Mouse (Mus musculus) embryo, embryonic 10.5 days (tissue): ENCODE results near the gene Ptprj.
A peak's percentile ranks its signal among the peaks of the same experiment; 100 is the strongest.

Experiments used
- DNase-seq: peaks from one replicate; pipeline ENCODE4 v3.0.0-alpha.2; 2015; ENCODE audit warnings: low spot score

The Ptprj gene

GRCm38 (mm10) chr2:90580236-90581005, at the start of gene Ptprj:
Ptprj (minus strand) TSS chr2:90580647.
- DNase-seq, result peak; percentile 76

DNA sequence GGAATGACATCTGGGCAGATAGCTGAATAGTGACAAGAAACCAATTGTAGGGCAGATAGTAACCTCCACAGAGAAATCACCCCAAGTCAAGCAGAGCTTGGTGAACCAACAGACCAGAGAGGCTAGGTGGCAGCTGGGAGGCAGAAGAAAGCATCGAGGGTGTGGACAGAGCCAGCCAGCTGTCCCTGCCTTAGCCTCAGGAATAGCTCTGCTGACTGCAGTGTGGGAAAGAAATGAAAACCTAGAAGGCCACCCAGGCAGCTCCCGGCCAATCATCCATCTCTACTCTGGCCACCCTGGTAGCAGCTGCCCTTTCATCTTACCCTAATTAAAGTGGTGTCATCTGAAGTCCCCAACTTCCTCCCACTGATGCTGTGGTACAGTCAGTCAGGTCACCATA, 49.1 kb upstream of the Ptprj start:
- no peak for DNase-seq

DNA sequence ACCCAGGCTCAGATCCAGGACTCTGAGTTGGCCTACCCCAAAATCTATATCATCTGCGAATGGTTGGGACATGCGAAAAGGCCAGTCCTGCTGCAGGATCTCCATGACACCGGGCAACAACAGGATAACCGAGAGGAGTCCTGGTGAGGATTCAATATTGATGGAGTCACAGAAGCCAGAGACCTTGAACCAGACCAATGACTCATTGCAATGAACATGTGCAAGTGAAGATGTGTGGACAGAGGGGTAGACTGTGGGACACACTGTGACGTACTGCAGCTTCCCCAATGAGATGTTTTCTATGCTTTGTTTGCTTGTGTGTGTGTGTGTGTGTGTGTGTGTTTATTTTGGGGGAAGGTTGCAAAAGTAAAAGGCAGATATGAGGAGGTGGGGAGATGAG, 47.8 kb upstream of the Ptprj start:
- DNase-seq, result no peak

- peak; percentile 83 for DNase-seq
Observed at GRCm38 (mm10) chr2:90624920-90625319, 44.5 kb upstream of the Ptprj start.

DNA sequence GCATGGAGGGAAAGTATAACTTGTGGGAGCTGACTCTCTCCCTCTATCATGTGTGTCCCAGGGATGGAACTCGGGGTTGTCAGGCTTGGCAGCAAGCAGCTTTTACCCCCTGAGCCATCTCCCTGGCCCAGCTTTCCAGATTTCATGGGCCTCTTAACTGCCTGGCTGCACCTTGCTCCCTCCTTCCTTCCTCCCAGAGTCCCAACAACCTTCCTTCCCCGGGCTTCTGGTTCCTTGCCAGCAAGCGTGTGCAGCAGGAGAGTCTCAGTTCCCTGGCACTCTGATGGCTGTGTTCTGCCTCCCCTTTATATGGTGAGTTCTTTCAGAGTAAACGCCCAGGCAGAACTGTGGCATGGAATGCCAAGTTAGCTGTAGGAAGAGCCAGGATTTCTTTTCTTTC, 43.9 kb upstream of the Ptprj start:
- DNase-seq, result no peak

- no peak for DNase-seq
Observed at GRCm38 (mm10) chr2:90620815-90621214, 40.4 kb upstream of the Ptprj start.

DNA sequence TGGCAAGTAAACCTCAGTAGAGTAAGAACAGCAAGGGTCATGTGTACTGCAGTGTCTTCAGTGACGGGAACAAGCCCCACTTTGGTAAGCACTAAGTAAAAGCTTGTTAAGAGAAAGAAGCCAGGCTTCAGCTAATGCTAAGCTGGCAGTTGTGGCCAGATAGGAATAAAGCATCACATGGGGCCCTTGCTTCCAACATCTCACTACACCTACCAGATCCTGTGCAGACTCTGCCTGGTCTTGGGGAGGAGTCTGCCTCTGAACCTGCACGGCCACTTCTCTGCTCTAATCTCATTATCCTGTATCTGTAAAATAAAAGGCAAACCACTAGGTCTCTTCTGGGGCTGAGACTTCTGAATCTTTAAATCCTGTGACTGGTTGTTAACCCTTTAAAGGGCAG, 39.2 kb upstream of the Ptprj start:
- DNase-seq, result no peak

DNA sequence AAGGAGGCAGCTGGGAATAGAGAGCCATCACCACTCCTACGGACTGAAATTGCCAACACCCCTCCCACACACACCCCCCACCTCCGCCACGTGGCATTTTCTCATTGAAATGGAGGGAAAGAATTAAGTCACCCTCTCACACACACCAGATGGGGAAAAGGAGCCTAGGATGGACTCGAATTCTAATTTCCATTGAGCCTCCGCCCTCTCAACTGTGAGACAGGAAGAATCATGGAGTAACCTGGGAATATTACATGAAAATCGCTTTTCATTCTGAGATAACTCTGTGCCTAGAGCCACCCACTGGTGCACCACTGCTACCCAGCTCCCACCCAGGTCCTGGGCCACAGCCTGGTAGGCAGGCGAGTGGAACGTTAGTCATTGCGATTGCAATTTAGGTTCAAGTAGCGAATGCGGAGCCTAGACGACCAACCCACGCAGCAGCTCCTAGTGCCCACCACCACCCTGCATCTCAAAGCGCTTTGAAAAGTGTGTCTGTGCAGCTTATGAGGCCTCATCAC, 34.3 kb upstream of the Ptprj start:
- no peak for DNase-seq

DNA sequence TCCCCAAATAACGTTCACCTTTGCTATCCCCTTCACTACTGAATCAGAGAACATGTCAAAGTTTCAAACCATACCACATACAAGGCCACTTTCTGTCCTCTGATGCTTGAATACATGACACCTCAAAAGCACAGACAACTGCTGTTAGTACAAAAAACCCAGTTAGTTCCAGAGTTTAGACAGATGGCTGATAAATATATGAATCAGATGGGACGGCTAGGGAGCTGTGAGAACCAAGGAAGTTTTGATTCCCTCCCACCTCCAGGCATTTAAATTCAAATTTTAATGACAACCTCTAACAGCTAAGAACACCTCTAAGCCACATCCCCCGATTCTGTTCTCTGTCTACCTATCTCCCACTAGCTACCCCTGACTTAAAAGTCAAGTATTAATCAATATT, 33.1 kb upstream of the Ptprj start:
- DNase-seq, result no peak

- no peak for DNase-seq
Observed at GRCm38 (mm10) chr2:90613006-90613405, 32.6 kb upstream of the Ptprj start.

GRCm38 (mm10) chr2:90611959-90612571, 31.6 kb upstream of the Ptprj start:
- DNase-seq, result no peak

DNA sequence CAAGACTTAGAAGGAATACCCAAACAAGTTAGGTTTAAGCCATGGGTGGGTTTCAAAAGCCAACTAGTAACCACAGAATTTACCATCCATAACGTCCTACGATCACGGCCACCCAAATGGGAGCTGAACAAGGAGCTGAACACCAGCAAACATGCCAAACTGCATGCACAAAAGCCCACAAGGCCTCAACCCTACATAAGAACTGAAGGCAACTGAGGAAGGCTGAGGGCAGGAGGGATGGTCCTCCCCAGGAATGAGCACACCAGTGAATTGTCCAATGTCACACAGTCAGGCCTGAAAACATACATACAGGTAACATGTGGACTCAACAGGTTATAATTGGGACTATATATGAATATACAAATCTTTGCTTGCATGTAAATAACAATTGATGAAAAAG, 20.6 kb upstream of the Ptprj start:
- no peak for DNase-seq

DNA sequence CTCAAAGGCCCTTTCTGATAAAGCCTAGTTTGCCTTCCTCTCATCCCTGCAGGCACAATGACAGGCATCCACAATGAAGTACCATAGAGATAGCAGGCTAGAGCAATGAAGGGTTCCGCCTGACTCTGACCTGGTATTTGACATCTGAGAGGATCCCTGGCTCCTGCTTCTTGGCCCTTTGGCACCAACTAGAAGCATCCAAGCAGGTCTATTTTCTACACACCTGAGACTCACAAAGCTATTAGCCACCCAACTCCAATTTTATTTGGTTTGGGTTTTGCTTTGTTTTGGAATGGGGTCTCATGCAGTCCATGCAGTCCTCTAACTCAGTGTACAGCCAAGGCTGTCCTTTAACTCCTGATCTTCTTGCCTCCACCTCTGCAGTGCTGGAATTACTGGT, 7.7 kb upstream of the Ptprj start:
- DNase-seq, result no peak

- DNase-seq, result no peak
Observed at GRCm38 (mm10) chr2:90584506-90584905, 4.1 kb upstream of the Ptprj start.

DNA sequence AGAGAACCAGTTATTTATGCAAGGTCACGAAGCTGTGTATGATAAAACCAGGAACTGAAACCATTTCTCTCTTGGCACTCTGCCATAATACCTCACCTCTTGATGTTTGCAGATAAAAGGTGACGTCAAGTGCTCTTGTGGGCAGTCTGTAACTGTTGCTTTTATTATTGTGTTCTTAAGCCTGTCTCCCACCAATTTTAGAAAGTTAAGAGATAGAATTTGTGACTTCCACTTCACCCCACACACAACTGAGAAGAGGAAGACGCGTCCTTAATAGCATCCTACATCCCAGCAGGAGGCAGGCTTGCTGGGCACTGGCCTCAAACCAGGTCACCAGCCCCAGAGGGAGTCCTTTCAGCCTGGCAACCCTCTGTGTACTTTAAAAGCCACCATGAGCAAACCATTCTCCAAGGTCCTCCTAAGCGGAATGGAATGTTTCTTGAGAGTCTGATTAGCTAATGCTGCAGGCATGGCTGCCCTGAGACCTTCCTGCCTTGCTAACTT, 3.2 kb upstream of the Ptprj start:
- DNase-seq, result no peak

DNA sequence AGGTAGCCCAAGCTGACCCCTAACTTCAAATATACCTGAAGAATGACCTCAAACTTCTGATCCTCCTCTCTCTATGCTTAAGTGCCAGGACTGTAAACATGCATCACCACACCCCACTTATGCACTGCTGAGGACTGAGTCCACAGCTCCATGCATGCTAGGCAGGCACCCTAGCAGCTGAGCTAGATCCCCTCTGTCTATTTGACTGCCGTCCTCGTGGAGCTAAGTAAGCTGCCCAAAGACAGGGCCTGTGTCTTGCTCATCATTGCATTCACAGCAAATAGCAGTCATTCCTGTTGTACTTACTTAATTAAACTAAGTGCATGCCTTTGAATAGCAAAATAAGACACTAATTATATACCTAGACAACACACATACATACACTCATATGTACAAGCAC, 2.4 kb upstream of the Ptprj start:
- DNase-seq, result no peak

GRCm38 (mm10) chr2:90582311-90582710, 1.9 kb upstream of the Ptprj start:
- DNase-seq, result no peak

DNA sequence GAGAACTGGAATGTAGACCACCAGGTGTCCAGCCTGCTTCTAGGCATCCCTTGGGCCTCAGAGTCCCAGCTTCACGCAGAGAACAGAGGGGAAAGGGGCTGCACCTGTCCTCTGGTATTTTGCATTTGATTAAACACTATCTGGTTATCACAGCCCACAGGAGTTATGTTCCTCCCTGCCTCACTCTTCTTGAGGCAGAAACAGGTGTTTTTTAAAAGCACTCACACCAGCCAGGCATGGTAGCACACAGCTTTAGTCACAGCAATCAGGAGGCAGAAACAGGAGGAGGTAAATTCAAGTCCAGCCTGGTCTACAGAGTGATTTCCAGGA, 1.3 kb upstream of the Ptprj start:
- no peak for DNase-seq

GRCm38 (mm10) chr2:90581006-90581795, 754 bp upstream of the Ptprj start:
- no peak for DNase-seq

DNA sequence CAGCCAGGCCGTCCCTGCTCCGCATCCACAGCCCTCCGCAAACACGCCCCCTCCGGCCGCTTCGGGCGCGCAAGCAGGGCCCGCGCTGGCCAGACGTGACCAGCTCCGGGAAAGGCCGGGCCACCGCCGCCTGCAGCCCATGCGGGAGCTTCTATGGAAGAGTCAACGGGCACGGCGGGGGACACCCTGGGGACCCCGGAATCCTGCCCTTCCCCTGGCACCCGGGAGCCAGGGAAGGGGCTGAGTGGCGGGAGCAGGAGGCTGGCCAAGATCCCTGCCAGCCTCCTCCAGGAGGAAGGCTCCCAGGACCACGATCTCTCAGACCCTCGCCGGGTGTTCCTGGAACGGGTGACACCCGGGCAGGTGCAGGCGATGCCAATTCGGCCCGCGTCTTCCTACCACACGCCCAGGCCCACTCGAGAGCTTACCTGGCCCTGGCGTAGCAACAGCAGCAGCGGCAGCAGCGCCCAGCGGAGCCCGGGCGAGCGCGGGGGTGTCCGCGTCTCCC, 665 bp downstream of the Ptprj start:
- DNase-seq, result peak; percentile 82

DNA sequence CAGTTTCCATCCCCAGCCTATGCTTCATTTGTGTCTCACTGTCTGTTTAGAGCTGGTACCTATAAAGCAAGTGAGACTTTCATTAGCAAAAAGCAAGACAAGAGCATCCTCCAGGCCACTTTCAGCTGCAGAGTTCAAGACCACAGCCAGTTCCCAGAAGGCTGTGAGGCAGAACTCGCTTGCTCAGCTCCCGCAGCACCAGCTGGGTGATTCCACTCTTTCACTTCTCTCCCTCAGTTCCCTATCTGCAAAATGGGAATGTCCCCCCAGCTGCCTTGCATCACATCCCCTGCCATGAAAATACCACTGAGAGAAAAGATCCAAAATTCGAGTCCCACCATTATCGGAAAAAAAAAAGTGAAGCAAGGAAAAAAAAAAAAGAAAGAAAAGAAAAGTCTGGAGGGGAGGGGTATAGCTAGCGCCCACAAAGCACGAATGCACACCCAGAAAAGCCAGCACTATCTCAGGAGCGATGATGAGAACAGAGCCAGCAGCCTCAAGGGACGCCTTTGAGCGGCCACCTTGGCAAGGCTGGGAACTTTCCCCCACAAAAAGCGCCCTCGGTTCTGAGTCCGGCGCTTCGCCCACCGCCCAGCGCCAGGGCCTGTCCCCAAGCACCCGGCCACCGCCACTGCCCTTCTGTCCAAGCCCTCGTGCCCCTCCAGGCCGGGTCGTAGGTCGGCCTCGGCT, 1.3 kb downstream of the Ptprj start:
- peak; percentile 27 for DNase-seq
